29 mouse cellular contexts compared by ENCODE assay signal in genomic region chr19:60956198-60956750, GRCm38 (mm10).
A peak's percentile ranks its signal among the peaks of the same experiment; 100 is the strongest.
DNase-seq lines count a peak whose midpoint lies in the region; ATAC-seq and TF ChIP-seq lines count a peak whose summit lies in the region.
"Had no signal": no experiment of that assay in that cellular context is flagged by ENCODE, and none has a peak within 500 bp of the region (broad histone marks: within the 10 kb centered on the region; RNA-seq: fewer than 3 reads in every experiment).

No protein-coding gene starts in this region.

- peak; percentile 15; the same call in 1 of the 2 replicates for TF ChIP-seq EP300 in lung, postnatal 0 days (IDR thresholded peaks at IDR 0.05)

- H3K9me3 ChIP-seq in lung, embryonic 15.5 days = no peaks in the 10 kb centered on the region
- no peaks in the 10 kb centered on the region for H3K9me3 ChIP-seq in lung, postnatal 0 days (ENCODE audit: low read length)
- H3K9me3 ChIP-seq: embryonic facial prominence, embryonic 13.5 days; forebrain, embryonic 10.5 days; forebrain, embryonic 15.5 days; kidney, embryonic 15.5 days; limb, embryonic 13.5 days; neural tube, embryonic 12.5 days had no signal

- intact Hi-C loops in left cerebral cortex, adult 2 months (cut with DNase I) = no loop called here

- no peak overlapping the region for H3K4me2 ChIP-seq in lung, embryonic 15.5 days
- no peak overlapping the region for H3K4me2 ChIP-seq in lung, postnatal 0 days (replicated peaks; ENCODE audit: low read depth, low read length)
- H3K4me2 ChIP-seq: embryonic facial prominence, embryonic 13.5 days; forebrain, embryonic 15.5 days; kidney, embryonic 15.5 days; limb, embryonic 13.5 days; liver, embryonic 11.5 days; midbrain, embryonic 11.5 days; neural tube, embryonic 12.5 days had no signal

- no peak for TF ChIP-seq POLR2A in lung, adult 2 months (IDR thresholded peaks at IDR 0.05; ENCODE audit: borderline replicate concordance, extremely low read depth, low read depth, low read length)

- peak; percentile 20; the same call in 1 of the 2 replicates for ATAC-seq in lung, embryonic 15.5 days (ENCODE audit: borderline replicate concordance, extremely low read depth, low FRiP score, low TSS enrichment)
- peak; percentile 82 for ATAC-seq in lung, postnatal 0 days
- ATAC-seq: activated CD4-positive, CD25-positive, alpha-beta regulatory T cell, adult 4 months; forebrain, embryonic 15.5 days; hindbrain, embryonic 16.5 days; midbrain, embryonic 16.5 days had no signal

- no peaks in the 10 kb centered on the region for H3K27me3 ChIP-seq in lung, embryonic 15.5 days
- H3K27me3 ChIP-seq in lung, postnatal 0 days (replicated peaks; ENCODE audit: insufficient read depth, low read length) = no peaks in the 10 kb centered on the region
- H3K27me3 ChIP-seq: embryonic facial prominence, embryonic 13.5 days; forebrain, embryonic 15.5 days; kidney, embryonic 15.5 days; limb, embryonic 13.5 days; neural tube, embryonic 12.5 days had no signal

- no peak overlapping the region for H3K4me3 ChIP-seq in lung, embryonic 15.5 days
- H3K4me3 ChIP-seq in lung, adult 2 months (replicated peaks; ENCODE audit: extremely low read depth, low read depth, low read length) = no peak overlapping the region
- H3K4me3 ChIP-seq in lung, postnatal 0 days (ENCODE audit: low read depth, low read length) = no peak overlapping the region
- H3K4me3 ChIP-seq in left cerebral cortex, adult 2 months = no peak overlapping the region
- H3K4me3 ChIP-seq: embryonic facial prominence, embryonic 13.5 days; forebrain, embryonic 10.5 days; forebrain, embryonic 15.5 days; heart, adult 2 months; kidney, embryonic 15.5 days; layer of hippocampus, adult 2 months; limb, embryonic 13.5 days; neural tube, embryonic 12.5 days had no signal

- no peaks in the 10 kb centered on the region for H3K36me3 ChIP-seq in lung, embryonic 15.5 days
- H3K36me3 ChIP-seq in lung, postnatal 0 days (ENCODE audit: insufficient read depth, low read length) = no peaks in the 10 kb centered on the region
- H3K36me3 ChIP-seq: embryonic facial prominence, embryonic 13.5 days; forebrain, embryonic 10.5 days; forebrain, embryonic 15.5 days; kidney, embryonic 15.5 days; limb, embryonic 13.5 days; neural tube, embryonic 12.5 days had no signal

- no peak for TF ChIP-seq CTCF in lung, adult 2 months (IDR thresholded peaks at IDR 0.05; ENCODE audit: insufficient read depth, low read length)
- no peak for TF ChIP-seq CTCF in lung, postnatal 0 days (IDR thresholded peaks at IDR 0.05)
- no peak for TF ChIP-seq CTCF in left cerebral cortex, adult 2 months (IDR thresholded peaks at IDR 0.05)

- peak; percentile 33 to 43 for DNase-seq in adrenal gland, postnatal 36 days
- DNase-seq in adrenal gland, postnatal 10 days = no peak
- no peak for DNase-seq in lung, adult 2 months
- peak; percentile 71 for DNase-seq in lung, postnatal 0 days (ENCODE audit: low spot score)
- no peak for DNase-seq in left cerebral cortex, adult 2 months (ENCODE audit: extremely low spot score in 1 of 2, low spot score in 2 of 2)
- no peak for DNase-seq in kidney, postnatal 4 days
- DNase-seq: B cell, adult 2 months; cerebellum, adult 11 months; cerebellum, adult 9-11 months; gastrocnemius, postnatal 25 days; heart, postnatal 14 days; kidney, adult 18-20 months; kidney, postnatal 25 days; right cerebral cortex, adult 18-20 months; thymus, postnatal 4 days had no signal

- H3K27ac ChIP-seq in lung, embryonic 15.5 days = no peak overlapping the region
- H3K27ac ChIP-seq in lung, postnatal 0 days (ENCODE audit: low read length) = no peak overlapping the region
- no peak overlapping the region for H3K27ac ChIP-seq in left cerebral cortex, adult 2 months
- H3K27ac ChIP-seq: embryonic facial prominence, embryonic 13.5 days; forebrain, embryonic 10.5 days; forebrain, embryonic 15.5 days; kidney, embryonic 15.5 days; layer of hippocampus, adult 2 months; limb, embryonic 13.5 days; neural tube, embryonic 12.5 days had no signal

- H3K9ac ChIP-seq in lung, embryonic 15.5 days = no peak overlapping the region
- no peak overlapping the region for H3K9ac ChIP-seq in lung, postnatal 0 days (replicated peaks; ENCODE audit: low read depth)
- H3K9ac ChIP-seq: embryonic facial prominence, embryonic 13.5 days; forebrain, embryonic 15.5 days; kidney, embryonic 15.5 days; limb, embryonic 13.5 days; neural tube, embryonic 12.5 days had no signal

- peaks cover 10% of the 10 kb centered on the region; the same call in 1 of the 2 replicates for H3K4me1 ChIP-seq in lung, embryonic 15.5 days
- peaks cover 23% of the 10 kb centered on the region for H3K4me1 ChIP-seq in lung, adult 2 months (ENCODE audit: control insufficient read depth, insufficient read depth, low read length)
- peaks cover 7% of the 10 kb centered on the region; the same call in 1 of the 2 replicates for H3K4me1 ChIP-seq in lung, postnatal 0 days (ENCODE audit: insufficient read depth, low read depth, low read length)
- H3K4me1 ChIP-seq: forebrain, embryonic 10.5 days; forebrain, embryonic 15.5 days; kidney, embryonic 15.5 days; limb, embryonic 13.5 days; neural tube, embryonic 12.5 days had no signal

Comparison
In these comparisons a context has a peak if more than half of its experiments do, and no peak if none do; other contexts are left out.
1. DNase-seq: peak in adrenal gland, postnatal 36 days (2 of 2) and lung, postnatal 0 days (single experiment); none in adrenal gland, postnatal 10 days (single experiment), lung, adult 2 months (single experiment), left cerebral cortex, adult 2 months (0 of 2) and kidney, postnatal 4 days (0 of 2).